Mouse (Mus musculus) bone marrow, adult 2 months (tissue): Measurements from ENCODE around the gene Rab4a. TPM values are rescaled to one million over a fixed set of nuclear protein-coding genes. Genes with fewer than 3 reads are reported as not detected.

Source experiments
- H3K27ac ChIP-seq: fragments of 200-500 bp; 2 replicates; pipeline ENCODE4 v1.5.1; 2012; ENCODE audit warnings: low read depth, mild to moderate bottlenecking, control low read depth, inconsistent platforms, low read length; ENCODE audit not compliant: control insufficient read depth, poor library complexity, insufficient read depth
- H3K4me1 ChIP-seq: fragments of 200-500 bp; 2 replicates; pipeline ENCODE4 v1.6.1; 2011; ENCODE audit warnings: low read length; ENCODE audit not compliant: control insufficient read depth, insufficient read depth
- H3K4me3 ChIP-seq: fragments of 200-500 bp; replicated peaks from 2 replicates; pipeline ENCODE3; 2011; ENCODE audit warnings: mild to moderate bottlenecking, low read depth, low read length, control low read depth; ENCODE audit not compliant: control insufficient read depth
- CTCF ChIP-seq: fragments of 200-500 bp; IDR thresholded peaks from 2 replicates; pipeline ENCODE4 v1.5.1; 2011; ENCODE audit warnings: low read length, control low read depth; ENCODE audit not compliant: control insufficient read depth, insufficient read depth
- POLR2A ChIP-seq: fragments of 200-500 bp; IDR thresholded peaks from 2 replicates; pipeline ENCODE4 v1.6.1; 2011; ENCODE audit warnings: low read depth, mild to moderate bottlenecking, control low read depth, low read length, borderline replicate concordance; ENCODE audit not compliant: control insufficient read depth
- WGBS: fragments of 180-500 bp; shearing (Covaris S2); methylation state at CpG from one replicate; pipeline ENCODE4 v1.1.7; 2018; 5-methylcytosine and 5-hydroxymethylcytosine counted together
- polyA plus RNA-seq: library from polyadenylated mRNA; stranded (reverse); fragments of >200 nt; gene quantifications from 2 replicates; pipeline ENCODE4 v1.2.4, GENCODE M21; 2011; ENCODE audit warnings: low replicate concordance; ENCODE audit not compliant: missing spikeins, insufficient read depth, insufficient read length

Gene Rab4a
- polyA plus RNA-seq, 1 experiment = 9.1 TPM

DNA sequence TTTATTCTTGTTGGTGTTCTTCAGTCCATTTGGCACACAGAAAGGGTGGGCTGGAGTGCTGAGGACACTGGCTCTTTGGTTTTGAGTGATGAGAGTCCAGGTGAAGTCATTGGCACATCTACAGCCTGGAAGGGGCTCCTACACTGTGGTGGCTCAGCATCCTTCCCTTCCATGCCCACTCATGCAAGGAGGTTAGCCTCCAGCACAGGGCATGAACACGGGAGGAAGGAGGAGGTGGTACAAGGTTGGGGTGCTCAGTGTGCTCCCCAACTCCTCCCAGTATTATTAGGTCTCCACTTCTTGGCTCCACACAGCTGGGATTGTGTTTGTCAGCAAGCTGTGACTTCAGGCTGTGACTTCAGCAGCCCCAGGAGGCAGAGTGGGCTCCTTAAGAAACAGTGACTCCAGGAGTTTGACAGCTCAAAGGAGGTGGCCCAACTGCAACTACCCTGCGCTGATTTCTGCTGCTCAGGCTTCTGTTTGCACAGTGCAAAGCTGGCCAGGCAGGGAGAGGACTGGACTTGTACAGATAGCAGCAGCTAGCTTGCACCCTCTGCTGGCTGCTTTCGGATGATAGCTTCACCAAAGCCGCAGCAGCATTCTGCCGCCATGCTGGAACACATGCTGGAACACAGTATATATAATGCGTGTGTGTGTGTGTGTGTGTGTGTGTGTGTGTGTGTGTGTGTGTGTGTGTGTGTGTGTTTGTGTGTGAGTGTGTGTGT lies 22.1 kb upstream of the Rab4a start:
- Histone ChIP-seq H3K4me1 (no peaks in the 10 kb centered on the region; the same call in 1 of the 2 replicates), H3K27ac (no peak overlapping the region), H3K4me3 (no peak overlapping the region)
- 6% methylated on average over 6 of the region's 6 CpGs for whole genome bisulfite sequencing
- TF ChIP-seq POLR2A (no peak), CTCF (peak; percentile 73)

DNA sequence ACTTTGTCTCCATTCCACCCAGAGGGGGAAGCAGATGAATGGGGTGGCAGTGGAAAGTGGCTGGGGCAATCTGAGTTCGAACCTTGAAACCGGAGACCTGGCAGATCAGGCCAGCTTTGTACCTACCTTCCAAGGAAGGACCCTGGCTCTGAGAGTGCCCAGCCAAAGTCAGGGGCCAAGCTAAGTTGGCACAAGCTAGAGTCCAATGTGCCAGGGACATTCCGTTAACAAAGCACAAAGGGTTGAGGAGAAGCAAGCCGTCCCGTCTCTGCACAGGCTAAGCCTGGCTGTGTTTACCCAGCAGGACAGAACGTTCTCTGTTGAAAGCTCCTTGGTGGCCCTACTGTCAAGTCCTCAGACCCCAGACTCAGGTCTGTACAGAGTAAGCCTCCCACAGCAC lies 19.6 kb upstream of the Rab4a start:
- WGBS = 83% methylated on average over 6 of the region's 6 CpGs
- H3K4me1 ChIP-seq = no peaks in the 10 kb centered on the region; the same call in 1 of the 2 replicates
- no peak overlapping the region for H3K27ac ChIP-seq
- TF ChIP-seq CTCF (no peak), POLR2A (no peak)
- H3K4me3 ChIP-seq = no peak overlapping the region

DNA sequence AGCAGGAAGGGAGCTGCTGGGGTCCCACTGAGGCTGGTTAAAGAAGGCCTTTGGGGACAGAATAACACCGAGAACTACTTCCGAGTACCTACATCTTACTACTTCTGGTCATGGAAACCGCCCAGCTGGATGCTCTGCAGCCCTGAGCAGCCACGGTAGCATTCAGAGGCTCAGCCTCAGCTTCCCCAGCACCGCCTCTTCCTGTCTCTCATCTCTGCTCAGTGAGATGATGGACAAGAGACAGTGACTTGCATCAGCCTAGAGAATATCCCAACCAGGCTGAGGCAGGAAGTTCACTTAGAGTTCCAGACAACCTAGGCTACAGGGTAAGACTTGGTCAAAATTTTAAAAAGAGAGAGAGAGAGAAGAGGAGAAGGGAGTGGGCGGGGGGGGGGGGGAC lies 19.1 kb upstream of the Rab4a start:
- WGBS = 64% methylated on average over 6 of the region's 6 CpGs

GRCm38 (mm10) chr8:123787254-123787897 lies 18.4 kb upstream of the Rab4a start:
- TF ChIP-seq POLR2A = no peak
- no peak for TF ChIP-seq CTCF
- Histone ChIP-seq H3K4me3 (no peak overlapping the region), H3K4me1 (no peaks in the 10 kb centered on the region; the same call in 1 of the 2 replicates), H3K27ac (no peak overlapping the region)
- 27% methylated on average over 21 of the region's 21 CpGs for WGBS

More for the DNA sequence above, 19.1 kb upstream of the Rab4a start:
- Histone ChIP-seq H3K4me1 (no peaks in the 10 kb centered on the region; the same call in 1 of the 2 replicates), H3K27ac (no peak overlapping the region), H3K4me3 (no peak overlapping the region)
- TF ChIP-seq CTCF (no peak), POLR2A (no peak)

GRCm38 (mm10) chr8:123788416-123789170 lies 17.2 kb upstream of the Rab4a start:
- Histone ChIP-seq H3K27ac (no peak overlapping the region), H3K4me3 (no peak overlapping the region), H3K4me1 (no peaks in the 10 kb centered on the region; the same call in 1 of the 2 replicates)
- WGBS = 46% methylated on average over 14 of the region's 14 CpGs
- TF ChIP-seq POLR2A = no peak
- no peak for TF ChIP-seq CTCF

GRCm38 (mm10) chr8:123789461-123789860 lies 16.3 kb upstream of the Rab4a start:
- WGBS = 74% methylated on average over 9 of the region's 9 CpGs
- no peak overlapping the region for H3K27ac ChIP-seq
- H3K4me1 ChIP-seq = no peaks in the 10 kb centered on the region; the same call in 1 of the 2 replicates
- TF ChIP-seq CTCF (no peak), POLR2A (no peak)
- no peak overlapping the region for H3K4me3 ChIP-seq

DNA sequence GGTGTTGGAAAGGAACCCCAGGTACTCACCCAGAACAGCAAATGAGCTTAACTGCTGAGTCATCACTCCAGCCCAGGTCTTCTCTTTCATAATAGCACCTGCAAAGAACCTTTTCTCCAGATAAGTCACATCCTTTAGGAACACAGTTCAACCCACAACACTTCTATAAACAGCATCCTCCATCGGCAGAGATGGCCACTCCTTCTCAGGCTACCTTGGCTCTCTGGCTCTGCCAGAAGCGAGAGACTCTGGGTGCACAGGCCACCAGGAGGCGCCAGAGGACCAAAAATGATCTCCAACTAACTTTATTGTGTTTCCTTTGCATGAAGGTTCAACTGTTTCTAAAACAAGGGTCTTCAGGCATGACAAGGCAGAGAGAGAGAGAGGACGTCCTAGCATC lies 15.8 kb upstream of the Rab4a start:
- 2% methylated on average over 4 of the region's 4 CpGs for WGBS
- TF ChIP-seq POLR2A (no peak), CTCF (peak; percentile 81)

DNA sequence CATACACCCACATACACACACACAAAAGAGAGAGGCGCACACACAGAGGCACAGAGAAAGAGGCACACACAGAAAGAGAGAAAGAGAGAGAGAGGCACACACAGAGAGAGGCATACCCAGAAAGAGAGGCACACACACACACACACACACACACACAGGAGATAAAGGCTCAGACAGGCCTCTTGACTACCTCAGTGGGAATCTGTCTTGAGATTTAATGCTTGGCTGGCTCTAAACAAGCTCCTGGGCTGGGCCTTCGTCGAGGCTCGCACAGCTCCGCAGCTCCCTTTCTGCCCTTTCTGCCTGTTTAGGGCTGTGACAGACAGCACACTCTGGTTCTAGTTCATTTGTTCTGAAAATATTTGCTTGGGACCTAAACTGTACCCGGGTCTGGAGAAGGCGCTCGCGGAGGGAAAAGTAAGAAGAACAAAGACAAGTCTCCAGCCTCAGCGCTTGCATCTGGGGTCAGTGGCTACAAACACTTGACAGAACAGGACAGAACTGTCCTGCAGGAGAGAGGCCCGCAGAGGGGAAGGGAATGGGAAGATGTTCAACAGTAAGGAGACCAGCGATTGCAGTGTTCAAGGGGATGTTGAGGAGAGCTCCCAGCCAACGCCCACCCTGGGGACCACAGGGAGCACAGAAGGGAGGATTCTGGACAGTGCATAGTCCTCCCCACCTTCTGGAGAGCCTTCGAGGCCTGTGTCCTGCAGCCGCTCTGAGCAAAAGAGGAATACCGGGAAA lies 14.5 kb upstream of the Rab4a start:
- Histone ChIP-seq H3K27ac (no peak overlapping the region), H3K4me3 (no peak overlapping the region), H3K4me1 (no peaks in the 10 kb centered on the region; the same call in 1 of the 2 replicates)
- TF ChIP-seq POLR2A (no peak), CTCF (no peak)
- whole genome bisulfite sequencing = 87% methylated on average over 16 of the region's 16 CpGs

More for the DNA sequence above, 15.8 kb upstream of the Rab4a start:
- H3K4me1 ChIP-seq = no peaks in the 10 kb centered on the region; the same call in 1 of the 2 replicates
- no peak overlapping the region for H3K4me3 ChIP-seq
- no peak overlapping the region for H3K27ac ChIP-seq
